Mouse (Mus musculus): ENCODE results near the gene Tmem132e. TPM values are rescaled to one million over a fixed set of nuclear protein-coding genes. Genes with fewer than 3 reads are reported as not detected.

Gene Tmem132e
- polyA plus RNA-seq, 1 experiment from 2014 or later, result 0.04 TPM

- H3K27ac ChIP-seq (ENCODE audit: low read length), result no peak overlapping the region
- ATAC-seq (replicated peaks; ENCODE audit: extremely low read depth, insufficient read depth, low FRiP score), result no peak
- no peaks in the 10 kb centered on the region for H3K36me3 ChIP-seq (ENCODE audit: control insufficient read depth, insufficient read depth)
- H3K4me1 ChIP-seq (ENCODE audit: control insufficient read depth, insufficient read depth, low read length), result no peaks in the 10 kb centered on the region
- no peaks in the 10 kb centered on the region for H3K9me3 ChIP-seq (replicated peaks; ENCODE audit: control insufficient read depth, low read length)
- H3K27me3 ChIP-seq (ENCODE audit: control insufficient read depth, insufficient read depth, low read length), result no peaks in the 10 kb centered on the region
- no peak overlapping the region for H3K4me2 ChIP-seq (ENCODE audit: low read depth, low read length)
- H3K9ac ChIP-seq (ENCODE audit: low read length), result no peak overlapping the region
- 72% methylated on average over 3 of the region's 3 CpGs for WGBS
- no peak overlapping the region for H3K4me3 ChIP-seq (ENCODE audit: low read length)
Observed at GRCm38 (mm10) chr11:82490896-82491295, 102.2 kb downstream of the Tmem132e start.

Other genes starting within 250 kb of the Tmem132e start
- 0.30 TPM in 1 of 2 replicates, not detected in the other for gene Ccl1, start 83.2 kb upstream of the Tmem132e start, polyA plus RNA-seq (2015; fragmentation: Nextera tagmentation; extraction: Ambion mirVana)

Data from heart, embryonic 16.5 days (tissue).